Mouse (Mus musculus) brain, adult 2 months (tissue): ENCODE results near the gene Rin3.

Source experiments
- DNase-seq: peaks from one replicate; pipeline ENCODE4 v3.0.0; 2011; ENCODE audit warnings: low read depth, low spot score

Rin3 gene

DNA sequence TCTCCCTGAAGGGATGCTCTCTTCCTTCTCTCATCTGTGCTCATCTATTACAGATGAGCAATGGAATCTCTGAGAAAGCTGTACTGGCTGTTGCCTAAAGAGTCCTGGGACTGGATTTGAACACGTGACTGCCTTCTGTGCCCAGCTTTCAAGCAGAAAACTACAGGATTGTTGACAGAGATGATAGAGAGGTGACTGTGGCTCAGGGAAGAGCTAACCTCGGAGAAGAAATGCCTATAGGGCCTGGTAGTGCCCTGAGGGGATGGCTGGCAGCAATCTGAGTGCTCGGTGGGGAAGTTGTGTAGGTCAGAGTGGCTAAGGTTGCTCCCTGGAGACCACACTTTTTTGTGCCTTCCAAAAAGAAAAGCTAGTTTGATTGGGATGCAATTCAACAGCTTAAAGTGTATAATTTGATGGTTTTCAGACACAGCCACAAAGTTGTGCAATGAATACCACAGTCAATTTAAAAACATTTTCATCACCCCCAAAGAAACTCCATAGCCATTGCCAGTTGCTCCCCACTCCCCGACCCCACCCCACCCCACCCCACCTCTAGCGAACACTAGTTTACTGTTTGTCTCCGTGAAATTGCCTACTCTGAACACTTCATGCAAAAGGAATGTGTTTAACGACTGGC lies 1.9 kb upstream of the Rin3 start:
- no peak for DNase-seq

DNA sequence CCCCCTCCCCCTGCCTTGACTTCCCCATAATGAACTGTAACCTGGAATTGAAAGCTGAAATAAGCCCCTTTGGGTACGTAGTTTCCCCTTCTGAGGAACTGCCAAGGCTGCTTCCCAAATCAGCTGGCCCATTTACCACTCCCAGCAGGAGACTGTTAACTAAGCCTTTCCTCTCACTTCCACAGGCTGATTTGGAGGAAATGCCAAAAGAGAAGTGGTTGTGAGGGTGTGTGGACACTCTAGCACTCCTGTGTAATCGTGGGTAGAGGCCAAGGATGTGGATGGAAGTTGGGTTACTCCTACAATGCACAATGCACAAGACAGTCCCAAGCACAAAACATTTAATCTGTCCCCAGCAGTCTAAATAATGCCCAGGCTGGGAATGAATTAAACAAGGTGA lies 722 bp upstream of the Rin3 start:
- no peak for DNase-seq

GRCm38 (mm10) chr12:102283483-102284266 lies 827 bp downstream of the Rin3 start:
- DNase-seq: no peak

DNA sequence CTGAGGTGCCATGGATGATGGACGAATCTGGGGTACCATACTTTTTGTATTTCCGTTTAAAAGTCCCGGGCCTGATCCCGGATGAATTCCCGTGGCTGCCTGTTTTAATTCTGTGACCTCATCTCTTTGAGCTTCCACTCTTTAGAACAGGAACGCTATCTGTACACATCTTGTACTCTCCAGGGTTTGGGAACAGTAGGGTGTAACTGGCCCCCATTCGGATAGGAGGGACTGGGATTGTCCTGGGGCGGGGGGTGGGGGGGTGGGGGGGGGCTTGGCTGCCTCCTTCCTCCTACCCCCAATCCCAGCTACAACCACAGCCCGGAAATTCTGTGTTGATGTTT lies 1.4 kb downstream of the Rin3 start:
- no peak for DNase-seq

DNA sequence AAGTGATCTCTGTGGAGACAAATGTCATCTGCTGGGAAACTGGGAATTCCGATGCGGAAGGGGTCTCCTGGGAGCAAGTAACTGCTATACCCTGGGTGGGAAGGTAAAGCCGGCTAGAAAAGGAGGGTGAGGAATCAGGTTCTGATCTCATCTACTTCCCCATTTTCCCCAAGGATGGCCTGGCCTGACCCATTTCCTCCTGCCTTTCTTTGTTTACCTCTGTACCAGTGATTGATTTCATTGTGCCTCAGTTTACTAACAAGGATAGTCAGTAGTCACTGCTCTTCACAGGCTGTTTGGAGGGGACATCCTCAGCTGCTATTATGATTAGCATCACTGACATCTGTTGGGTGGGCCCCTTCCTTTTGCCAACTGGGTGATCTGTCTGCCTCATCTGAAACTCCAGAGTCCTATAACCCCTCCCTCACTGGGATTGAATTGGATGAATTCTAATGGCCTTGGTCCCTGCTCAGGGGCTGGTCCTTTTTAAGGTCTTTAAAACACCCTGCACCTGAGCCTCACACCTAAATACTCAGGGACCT lies 1.8 kb downstream of the Rin3 start:
- no peak for DNase-seq

DNA sequence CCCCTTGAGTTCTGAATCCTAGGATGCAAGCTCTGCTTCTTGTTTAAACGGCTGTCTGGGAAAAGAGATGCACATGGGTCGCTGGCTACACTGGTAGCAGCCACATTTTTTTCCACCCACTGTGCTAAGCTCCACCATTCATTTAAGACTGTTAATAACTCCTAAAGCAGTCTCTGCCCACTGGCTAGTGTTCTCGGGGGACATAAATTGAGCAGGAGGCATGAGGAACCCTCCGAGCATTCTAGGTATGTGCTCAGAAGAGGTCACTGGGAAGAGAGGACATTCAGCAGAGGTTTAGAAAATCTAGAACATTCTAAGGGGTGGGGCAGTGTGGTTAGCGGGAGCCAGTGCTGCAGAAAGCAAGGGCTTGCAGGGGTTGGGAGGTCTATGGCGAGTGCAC lies 2.5 kb downstream of the Rin3 start:
- DNase-seq: no peak

DNA sequence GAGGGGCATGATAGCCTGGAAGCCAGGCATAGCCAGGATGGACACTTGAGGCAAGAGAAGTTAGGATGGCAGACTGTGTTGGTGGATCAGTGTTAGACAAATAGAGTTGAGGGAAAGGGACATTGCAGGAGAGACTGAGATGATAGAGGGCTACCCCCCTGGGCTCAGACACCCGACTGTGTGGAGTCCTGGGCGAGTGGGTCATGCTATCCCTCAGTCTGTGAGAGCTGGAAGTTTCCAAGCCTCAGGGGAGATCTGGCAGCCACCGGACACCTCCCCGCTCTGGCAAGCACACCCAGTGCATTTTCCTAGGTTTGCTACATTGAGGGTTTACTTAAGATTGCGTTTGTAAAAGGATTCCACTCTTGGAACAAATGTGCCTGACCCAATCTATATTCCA lies 2.9 kb downstream of the Rin3 start:
- DNase-seq: no peak

- peak; percentile 67 for DNase-seq
Measured at GRCm38 (mm10) chr12:102286681-102287414, 4.0 kb downstream of the Rin3 start.

DNA sequence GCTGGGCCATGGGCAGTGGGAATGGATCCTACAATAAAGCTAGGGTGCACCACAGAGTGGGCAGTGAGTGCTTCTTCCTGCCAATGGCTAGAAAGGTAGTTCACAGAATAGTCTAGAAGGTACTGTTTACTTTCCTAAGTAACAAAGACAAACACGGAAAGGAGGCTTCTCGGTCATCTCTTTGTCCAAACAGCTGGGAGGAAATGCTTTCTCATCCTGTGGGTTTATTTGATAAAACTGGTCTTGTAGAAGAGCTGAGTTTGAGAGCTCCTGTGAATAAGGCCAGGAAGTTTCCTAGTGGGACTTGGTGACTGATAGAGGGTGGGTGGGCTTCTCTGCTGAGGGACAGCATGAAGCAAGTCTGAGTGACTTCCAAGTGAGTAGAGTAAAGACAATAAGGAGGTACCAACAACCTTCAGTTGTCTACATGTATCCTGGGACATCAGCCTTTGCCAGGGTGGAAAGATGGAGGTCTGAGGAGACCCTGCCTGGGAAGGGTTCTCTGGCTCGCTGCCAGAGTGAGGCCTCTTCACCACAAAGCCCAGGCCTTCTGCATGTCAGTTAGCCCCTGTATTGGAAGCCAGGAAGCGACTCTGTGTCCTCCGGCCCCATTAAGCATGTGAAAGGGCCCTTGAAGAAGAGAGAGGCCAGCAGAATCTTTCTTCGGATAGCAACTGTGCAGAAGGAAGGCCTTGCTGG lies 5.2 kb downstream of the Rin3 start:
- DNase-seq: no peak

GRCm38 (mm10) chr12:102288846-102289245 lies 6.0 kb downstream of the Rin3 start:
- DNase-seq: no peak

- DNase-seq: no peak
Measured at GRCm38 (mm10) chr12:102289568-102289967, 6.7 kb downstream of the Rin3 start.

DNA sequence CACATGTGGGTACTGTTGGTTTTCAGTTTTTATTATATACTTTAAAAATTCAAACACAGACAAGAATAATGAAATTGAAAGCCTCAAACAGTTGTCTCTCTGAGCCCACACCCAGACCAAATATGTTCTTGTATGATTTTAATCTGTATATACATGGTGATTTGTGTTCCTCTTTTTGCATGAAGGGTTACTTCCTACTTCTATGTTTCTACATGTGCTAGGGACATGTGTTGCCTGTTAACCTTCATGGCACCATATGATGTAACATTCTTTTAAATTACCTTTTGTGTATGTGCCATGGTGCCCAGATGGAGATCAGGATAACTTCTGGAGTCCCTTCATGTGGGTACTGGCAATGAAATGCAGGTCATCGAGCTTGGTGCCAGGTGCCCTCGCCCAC lies 7.8 kb downstream of the Rin3 start:
- no peak for DNase-seq

DNA sequence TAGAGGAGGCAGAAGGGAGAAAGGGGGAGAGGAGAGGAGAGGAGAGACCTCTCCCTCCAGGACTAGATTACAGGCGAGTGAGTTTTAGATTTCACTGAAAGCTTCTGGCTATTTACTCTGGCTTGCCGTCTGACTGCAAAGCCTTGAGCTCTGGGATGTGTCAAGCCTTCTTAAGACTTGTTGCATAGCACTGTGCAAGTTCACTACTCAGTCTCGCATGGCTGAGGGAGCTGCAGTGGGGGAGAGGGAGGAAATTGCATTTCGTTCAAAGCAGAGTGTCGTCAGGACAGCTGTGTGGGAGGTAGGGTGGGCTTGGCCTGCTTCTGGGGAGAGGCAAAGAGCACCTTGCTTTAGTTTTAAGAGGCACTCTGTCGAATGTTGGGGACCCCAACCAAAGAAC lies 8.8 kb downstream of the Rin3 start:
- no peak for DNase-seq

GRCm38 (mm10) chr12:102292501-102293215 lies 9.8 kb downstream of the Rin3 start:
- no peak for DNase-seq

DNA sequence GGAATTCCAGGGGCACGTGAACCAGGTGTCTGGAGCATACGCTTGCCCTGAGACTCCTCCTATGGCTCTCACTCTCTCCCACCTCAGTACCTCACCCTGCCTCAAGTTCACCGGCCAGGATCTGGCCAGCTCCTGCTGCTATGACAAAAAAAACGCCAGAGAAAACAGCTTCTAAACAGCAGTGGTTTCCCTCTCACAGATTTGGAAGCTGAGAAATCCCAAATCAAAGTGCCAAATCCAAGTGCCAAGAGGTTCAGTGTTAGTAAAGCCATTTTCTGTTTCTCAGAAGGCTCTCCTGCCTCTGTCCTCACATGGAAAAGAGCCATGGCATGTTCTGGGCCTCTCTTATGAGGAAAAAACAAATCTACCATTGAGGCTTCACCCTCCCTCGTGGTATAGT lies 11.8 kb downstream of the Rin3 start:
- no peak for DNase-seq

DNA sequence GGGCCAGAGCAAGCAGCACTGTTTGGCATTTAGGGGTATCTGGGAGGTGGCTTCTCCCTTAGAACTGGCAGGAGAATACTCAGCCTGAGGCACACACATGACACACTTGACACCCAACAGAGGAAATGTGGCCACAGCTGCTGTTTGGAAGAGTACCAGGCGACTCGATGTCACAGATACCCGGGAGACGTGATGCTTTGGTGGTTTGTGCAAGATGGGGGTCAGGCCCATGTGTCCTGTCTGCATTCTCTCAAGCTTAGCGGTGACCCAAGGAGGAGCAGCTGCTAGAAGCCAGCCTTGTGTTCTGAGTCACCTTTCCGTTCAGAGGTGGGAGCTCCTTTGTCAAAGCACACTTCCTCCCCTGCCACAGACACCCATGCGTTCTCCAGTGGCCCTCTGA lies 12.4 kb downstream of the Rin3 start:
- no peak for DNase-seq

DNA sequence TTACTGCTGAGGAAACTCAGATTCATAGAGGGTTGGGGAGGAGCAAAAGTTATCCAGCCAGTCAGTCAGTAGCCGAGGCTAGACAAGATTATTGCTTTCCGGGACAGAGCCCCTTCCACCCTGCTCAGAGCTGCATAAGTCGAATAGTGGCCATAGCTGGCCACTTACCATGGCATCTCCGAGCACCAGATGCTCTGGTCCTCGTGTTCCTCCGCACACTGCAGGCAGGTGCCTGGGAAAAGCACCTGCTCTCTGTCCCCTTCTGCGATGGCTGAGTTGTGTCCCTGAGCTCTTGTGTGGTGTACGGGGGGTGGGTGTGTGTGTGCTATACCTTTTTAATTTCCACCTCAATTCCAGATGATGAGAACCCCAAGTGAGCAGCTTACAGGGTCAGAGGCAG lies 12.8 kb downstream of the Rin3 start:
- no peak for DNase-seq

DNA sequence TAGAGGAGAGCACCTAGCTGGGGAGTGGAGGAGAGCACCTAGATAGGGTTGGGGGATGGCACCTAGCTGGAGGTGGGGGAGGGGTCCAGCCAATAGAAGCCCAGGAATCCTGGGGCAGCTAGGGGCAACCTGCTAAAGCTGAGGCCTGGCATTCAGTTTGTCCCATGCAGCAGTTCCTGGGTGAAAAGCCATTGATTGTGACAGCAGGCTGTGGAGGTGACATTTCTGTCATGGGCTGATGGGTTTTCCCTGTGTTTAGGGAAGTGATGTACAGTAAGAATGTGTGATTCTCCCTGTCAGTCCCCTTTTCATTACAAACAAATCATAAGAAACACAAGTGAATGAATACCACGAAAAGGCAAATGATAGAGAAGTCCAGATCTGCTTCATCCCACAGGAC lies 13.5 kb downstream of the Rin3 start:
- DNase-seq: no peak

DNA sequence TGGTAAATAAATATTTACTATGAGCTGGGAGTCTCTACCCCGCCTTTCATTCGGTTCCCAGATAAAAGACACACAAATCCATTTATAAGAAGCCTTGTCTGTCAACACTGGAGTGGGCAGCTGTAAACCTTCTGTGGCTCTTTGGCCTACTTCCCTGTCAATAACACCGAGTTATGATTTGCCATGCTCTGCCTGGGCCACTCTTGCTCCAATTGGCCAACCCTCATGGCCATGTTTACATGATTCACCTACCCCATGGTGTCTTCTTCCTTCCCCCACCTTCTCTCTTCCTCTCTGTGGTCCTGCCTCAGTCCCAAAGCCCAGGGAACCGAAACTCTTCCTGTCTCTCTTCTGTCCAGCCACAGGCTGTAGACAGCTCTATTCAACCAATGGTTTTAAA lies 14.1 kb downstream of the Rin3 start:
- no peak for DNase-seq

GRCm38 (mm10) chr12:102299209-102299608 lies 16.4 kb downstream of the Rin3 start:
- no peak for DNase-seq

- DNase-seq: no peak
Measured at GRCm38 (mm10) chr12:102301585-102301984, 18.7 kb downstream of the Rin3 start.
